Mouse (Mus musculus) hindbrain, embryonic 15.5 days (tissue): ENCODE results near the gene Prickle2. TPM values are rescaled to one million over a fixed set of nuclear protein-coding genes. Genes with fewer than 3 reads are reported as not detected.

Experiments
- ATAC-seq: fragments of 200-750 bp; cut with Nextera tagmentation; 2 replicates; pipeline ENCODE4 v1.8.0; 2017; ENCODE audit warnings: low read depth, moderate number of reproducible peaks, moderate TSS enrichment; ENCODE audit not compliant: low FRiP score
- H3K27ac ChIP-seq: fragments of 300-500 bp; sonication (generic); replicated peaks from 2 replicates; pipeline ENCODE4 v1.5.1; 2015; ENCODE audit warnings: mild to moderate bottlenecking, inconsistent platforms
- H3K27me3 ChIP-seq: fragments of 300-500 bp; sonication (generic); 2 replicates; pipeline ENCODE4 v1.6.1; 2015; ENCODE audit warnings: control low read depth, inconsistent platforms
- H3K36me3 ChIP-seq: fragments of 300-500 bp; sonication (generic); 2 replicates; pipeline ENCODE4 v1.6.1; 2015; ENCODE audit warnings: control low read depth, inconsistent platforms
- H3K4me1 ChIP-seq: fragments of 300-500 bp; sonication (generic); replicated peaks from 2 replicates; pipeline ENCODE4 v1.6.1; 2015; ENCODE audit warnings: control low read depth, inconsistent platforms
- H3K4me2 ChIP-seq: fragments of 300-500 bp; sonication (generic); 2 replicates; pipeline ENCODE4 v1.6.1; 2015; ENCODE audit warnings: moderate library complexity, mild to moderate bottlenecking, inconsistent platforms
- H3K4me3 ChIP-seq: fragments of 300-500 bp; sonication (generic); 2 replicates; pipeline ENCODE4 v1.5.1; 2015; ENCODE audit warnings: mild to moderate bottlenecking, inconsistent platforms
- H3K9ac ChIP-seq: fragments of 300-500 bp; sonication (generic); 2 replicates; pipeline ENCODE4 v1.6.1; 2015; ENCODE audit warnings: inconsistent platforms
- H3K9me3 ChIP-seq: fragments of 300-500 bp; sonication (generic); 2 replicates; pipeline ENCODE4 v1.6.1; 2016; ENCODE audit warnings: control low read depth, inconsistent platforms
- WGBS: fragments of 180-500 bp; shearing (Covaris S2); methylation state at CpG from one replicate; pipeline ENCODE4 v1.1.7; 2015; 5-methylcytosine and 5-hydroxymethylcytosine counted together
- polyA plus RNA-seq: library from polyadenylated mRNA; unstranded; fragments of >200 nt; fragmentation: Nextera tagmentation; extraction: Ambion mirVana; gene quantifications from 2 replicates; pipeline ENCODE4 v1.2.1, GENCODE M21; 2015

Gene Prickle2
- polyA plus RNA-seq, 1 experiment from 2014 or later: 16.1 TPM

DNA sequence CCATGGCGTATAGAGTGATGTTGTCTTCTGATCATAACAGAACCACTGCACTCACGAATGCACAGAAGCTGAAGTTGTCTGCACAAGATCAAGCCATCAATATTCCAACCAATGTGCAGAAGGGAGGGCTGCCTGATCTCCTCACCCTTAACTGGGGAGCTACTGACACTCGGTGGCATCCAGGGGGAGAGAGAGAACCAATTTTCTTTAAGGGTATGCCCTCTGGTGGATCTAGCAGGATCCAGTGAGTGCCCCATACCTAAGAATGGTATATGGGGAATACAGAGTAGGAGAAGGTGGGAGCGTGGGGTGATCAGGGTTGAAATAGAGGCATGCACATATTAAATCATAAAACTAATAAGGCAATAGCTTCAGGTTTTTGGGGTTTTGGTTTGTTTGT lies 2.2 kb upstream of the Prickle2 start:
- Histone ChIP-seq H3K4me3 (no peak overlapping the region), H3K27ac (no peak overlapping the region), H3K36me3 (no peaks in the 10 kb centered on the region), H3K9ac (no peak overlapping the region), H3K9me3 (no peaks in the 10 kb centered on the region), H3K4me1 (peaks cover 29% of the 10 kb centered on the region), H3K4me2 (no peak overlapping the region), H3K27me3 (no peaks in the 10 kb centered on the region)
- no peak for ATAC-seq
- WGBS: 67% methylated on average over 4 of the region's 4 CpGs

- Histone ChIP-seq H3K9ac (peak overlapping the region; percentile 90), H3K27ac (peak overlapping the region; percentile 78), H3K9me3 (no peaks in the 10 kb centered on the region), H3K27me3 (no peaks in the 10 kb centered on the region), H3K4me1 (peaks cover 29% of the 10 kb centered on the region), H3K4me2 (peak overlapping the region; percentile 88), H3K36me3 (no peaks in the 10 kb centered on the region), H3K4me3 (peak overlapping the region; percentile 90)
- peak; percentile 69 for ATAC-seq
- 1% methylated on average over 37 of the region's 39 CpGs for whole genome bisulfite sequencing
Observed at GRCm38 (mm10) chr6:92705353-92706144, 406 bp downstream of the Prickle2 start.

GRCm38 (mm10) chr6:92704810-92705209 lies 1.1 kb downstream of the Prickle2 start:
- Histone ChIP-seq H3K9ac (peak overlapping the region; percentile 90), H3K4me1 (peaks cover 31% of the 10 kb centered on the region), H3K27ac (peak overlapping the region; percentile 78), H3K9me3 (no peaks in the 10 kb centered on the region), H3K27me3 (no peaks in the 10 kb centered on the region), H3K4me3 (peak overlapping the region; percentile 90), H3K36me3 (no peaks in the 10 kb centered on the region), H3K4me2 (peak overlapping the region; percentile 88)
- 12% methylated on average over 9 of the region's 9 CpGs for WGBS
- peak; percentile 60; the same call in 1 of the 2 replicates for ATAC-seq

- Histone ChIP-seq H3K27me3 (no peaks in the 10 kb centered on the region), H3K4me2 (no peak overlapping the region), H3K36me3 (no peaks in the 10 kb centered on the region), H3K9ac (no peak overlapping the region), H3K4me3 (no peak overlapping the region), H3K9me3 (no peaks in the 10 kb centered on the region), H3K4me1 (peaks cover 26% of the 10 kb centered on the region), H3K27ac (no peak overlapping the region)
- 6% methylated on average over 3 of the region's 3 CpGs for WGBS
- no peak for ATAC-seq
Observed at GRCm38 (mm10) chr6:92699491-92700209, 6.3 kb downstream of the Prickle2 start.

DNA sequence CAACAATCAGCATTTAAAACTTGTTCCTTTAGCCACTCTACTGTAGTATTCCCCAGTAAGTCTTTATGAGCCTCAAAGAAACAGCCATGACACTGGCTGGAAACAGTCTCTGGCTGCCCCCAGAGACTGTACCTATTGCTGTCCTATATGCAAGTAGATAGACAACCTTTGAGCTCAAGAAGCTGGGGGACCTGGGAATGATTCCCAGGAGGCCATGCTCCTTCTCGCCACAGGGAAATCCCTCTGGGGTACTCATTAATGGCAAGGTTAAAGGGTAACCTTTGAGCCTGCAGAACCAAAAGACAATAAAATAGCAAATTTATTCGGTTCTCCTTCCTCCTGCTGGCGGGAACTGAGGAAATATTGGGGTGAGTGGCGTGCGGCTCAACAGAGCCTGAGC lies 8.1 kb downstream of the Prickle2 start:
- no peaks in the 10 kb centered on the region for H3K27me3 ChIP-seq
- 54% methylated on average over 5 of the region's 5 CpGs for WGBS
- H3K27ac ChIP-seq: no peak overlapping the region
- H3K4me1 ChIP-seq: peaks cover 12% of the 10 kb centered on the region
- no peaks in the 10 kb centered on the region for H3K9me3 ChIP-seq
- no peak for ATAC-seq
- no peak overlapping the region for H3K4me2 ChIP-seq
- no peak overlapping the region for H3K4me3 ChIP-seq
- no peaks in the 10 kb centered on the region for H3K36me3 ChIP-seq
- no peak overlapping the region for H3K9ac ChIP-seq

- H3K27me3 ChIP-seq: no peaks in the 10 kb centered on the region
Observed at GRCm38 (mm10) chr6:92687317-92687716, 18.6 kb downstream of the Prickle2 start.

DNA sequence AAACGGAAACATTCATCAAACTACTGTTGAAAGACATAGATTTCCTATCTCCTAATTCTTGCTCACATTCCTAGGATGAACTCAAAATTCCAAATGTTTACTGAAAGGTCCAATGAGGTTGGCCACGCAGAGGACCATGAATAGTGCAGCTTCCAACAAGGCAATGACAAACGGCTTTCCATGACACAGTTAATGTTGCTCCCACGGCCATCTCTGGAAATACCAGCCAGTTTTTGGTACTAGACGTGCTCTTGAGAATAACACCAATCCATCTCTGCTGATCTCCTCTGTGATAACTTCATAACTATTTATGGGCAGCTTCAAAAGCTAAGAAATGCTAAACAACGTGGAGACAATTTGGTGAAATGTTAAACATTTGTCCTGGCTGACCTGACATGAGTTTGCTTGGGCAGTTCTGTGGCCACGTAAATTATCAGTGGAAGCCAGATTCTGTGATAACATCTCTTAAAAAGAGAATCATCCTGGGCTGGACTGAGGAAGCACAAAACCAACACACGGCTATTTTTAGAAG lies 31.5 kb downstream of the Prickle2 start:
- Histone ChIP-seq H3K27ac (no peak overlapping the region), H3K36me3 (no peaks in the 10 kb centered on the region), H3K4me1 (peaks cover 19% of the 10 kb centered on the region), H3K9ac (no peak overlapping the region), H3K9me3 (no peaks in the 10 kb centered on the region), H3K4me3 (no peak overlapping the region), H3K27me3 (no peaks in the 10 kb centered on the region), H3K4me2 (no peak overlapping the region)
- WGBS: 75% methylated on average over 8 of the region's 8 CpGs
- ATAC-seq: no peak

More at GRCm38 (mm10) chr6:92687317-92687716, 18.6 kb downstream of the Prickle2 start:
- Histone ChIP-seq H3K27ac (no peak overlapping the region), H3K4me3 (no peak overlapping the region), H3K9me3 (no peaks in the 10 kb centered on the region), H3K4me1 (no peaks in the 10 kb centered on the region), H3K4me2 (no peak overlapping the region), H3K36me3 (no peaks in the 10 kb centered on the region), H3K9ac (no peak overlapping the region)
- no peak for ATAC-seq
- 73% methylated on average over 5 of the region's 5 CpGs for WGBS

- H3K27me3 ChIP-seq: no peaks in the 10 kb centered on the region
- peaks cover 24% of the 10 kb centered on the region for H3K4me1 ChIP-seq
- 31% methylated on average over 5 of the region's 5 CpGs for WGBS
- ATAC-seq: 0 out of 2 replicates have a peak, but pooled peaks have one; percentile 42
- no peak overlapping the region for H3K4me3 ChIP-seq
- H3K36me3 ChIP-seq: no peaks in the 10 kb centered on the region
- no peak overlapping the region for H3K4me2 ChIP-seq
- no peak overlapping the region for H3K9ac ChIP-seq
- no peak overlapping the region for H3K27ac ChIP-seq
- no peaks in the 10 kb centered on the region for H3K9me3 ChIP-seq
Observed at GRCm38 (mm10) chr6:92670518-92671147, 35.3 kb downstream of the Prickle2 start.

DNA sequence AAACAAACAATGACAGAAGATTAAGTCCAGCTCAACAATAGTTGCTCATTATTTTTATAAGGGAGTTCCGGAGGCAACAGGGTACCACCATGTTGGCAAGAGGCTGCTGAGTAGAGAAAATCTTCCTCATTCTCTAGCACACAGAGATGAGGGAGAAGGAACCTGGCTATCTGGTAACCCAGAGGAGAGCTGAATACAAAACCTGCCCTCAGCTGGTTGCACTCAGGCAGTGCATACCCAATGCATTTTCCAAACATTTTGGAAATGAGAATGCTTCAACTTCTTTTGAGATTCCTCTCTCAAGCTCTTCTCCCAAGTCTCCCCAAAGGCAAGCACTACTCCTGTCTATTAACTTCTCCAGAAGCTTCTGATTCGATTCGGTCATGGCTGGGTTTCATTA lies 36.3 kb downstream of the Prickle2 start:
- 92% methylated on average over 3 of the region's 3 CpGs for WGBS
- Histone ChIP-seq H3K9ac (no peak overlapping the region), H3K27ac (no peak overlapping the region)

GRCm38 (mm10) chr6:92667544-92667943 lies 38.4 kb downstream of the Prickle2 start:
- H3K9me3 ChIP-seq: no peaks in the 10 kb centered on the region
- no peak overlapping the region for H3K9ac ChIP-seq
- no peak overlapping the region for H3K27ac ChIP-seq
- ATAC-seq: no peak
- WGBS: 65% methylated on average over 3 of the region's 3 CpGs
- no peak overlapping the region for H3K4me2 ChIP-seq
- no peaks in the 10 kb centered on the region for H3K36me3 ChIP-seq
- no peak overlapping the region for H3K4me3 ChIP-seq
- no peaks in the 10 kb centered on the region for H3K27me3 ChIP-seq
- peaks cover 53% of the 10 kb centered on the region for H3K4me1 ChIP-seq

More for the DNA sequence above, 36.3 kb downstream of the Prickle2 start:
- no peak for ATAC-seq
- H3K4me2 ChIP-seq: no peak overlapping the region
- H3K4me3 ChIP-seq: no peak overlapping the region
- H3K4me1 ChIP-seq: peaks cover 34% of the 10 kb centered on the region
- H3K27me3 ChIP-seq: no peaks in the 10 kb centered on the region
- H3K9me3 ChIP-seq: no peaks in the 10 kb centered on the region
- no peaks in the 10 kb centered on the region for H3K36me3 ChIP-seq

- H3K9ac ChIP-seq: no peak overlapping the region
- WGBS: 0% methylated on average over 1 of the region's 1 CpGs
- H3K27me3 ChIP-seq: no peaks in the 10 kb centered on the region
- H3K4me1 ChIP-seq: peaks cover 45% of the 10 kb centered on the region
- no peak overlapping the region for H3K4me3 ChIP-seq
- no peaks in the 10 kb centered on the region for H3K36me3 ChIP-seq
- H3K9me3 ChIP-seq: no peaks in the 10 kb centered on the region
- peak overlapping the region; percentile 26; the same call in 1 of the 2 replicates for H3K27ac ChIP-seq
- ATAC-seq: 0 out of 2 replicates have a peak, but pooled peaks have one; percentile 61
- H3K4me2 ChIP-seq: no peak overlapping the region
Observed at GRCm38 (mm10) chr6:92665530-92665989, 40.4 kb downstream of the Prickle2 start.
